Mouse (Mus musculus) testis, adult 2 months (tissue): ENCODE measurements around the gene Spty2d1. TPM values are rescaled to one million over a fixed set of nuclear protein-coding genes. Genes with fewer than 3 reads are reported as not detected.
A peak's percentile ranks its signal among the peaks of the same experiment; 100 is the strongest.

ENCODE experiments used
- H3K27ac ChIP-seq: fragments of 200-500 bp; 2 replicates; pipeline ENCODE4 v1.5.1; 2012; ENCODE audit warnings: low read depth, low read length; ENCODE audit not compliant: control insufficient read depth, insufficient read depth
- H3K27me3 ChIP-seq: fragments of 200-500 bp; 2 replicates; pipeline ENCODE4 v1.6.1; 2012; ENCODE audit warnings: mild to moderate bottlenecking, low read length, moderate library complexity; ENCODE audit not compliant: control insufficient read depth, insufficient read depth
- H3K36me3 ChIP-seq: fragments of 200-500 bp; 2 replicates; pipeline ENCODE4 v1.6.1; 2012; ENCODE audit warnings: mild to moderate bottlenecking, low read length; ENCODE audit not compliant: control insufficient read depth, insufficient read depth
- H3K4me1 ChIP-seq: fragments of 200-500 bp; 2 replicates; pipeline ENCODE4 v1.6.1; 2012; ENCODE audit warnings: low read length; ENCODE audit not compliant: control insufficient read depth, insufficient read depth
- H3K4me3 ChIP-seq: fragments of 200-500 bp; 2 replicates; pipeline ENCODE4 v1.5.1; 2012; ENCODE audit warnings: low read depth, mild to moderate bottlenecking, low read length, moderate library complexity, mixed read lengths; ENCODE audit not compliant: control insufficient read depth
- CTCF ChIP-seq: fragments of 200-500 bp; IDR thresholded peaks from 2 replicates; pipeline ENCODE4 v1.5.1; 2012; ENCODE audit warnings: low read depth, mild to moderate bottlenecking, inconsistent platforms, low read length, moderate library complexity; ENCODE audit not compliant: control insufficient read depth, insufficient read depth, insufficient replicate concordance
- POLR2A ChIP-seq: fragments of 200-500 bp; IDR thresholded peaks from 2 replicates; pipeline ENCODE4 v1.6.1; 2012; ENCODE audit warnings: low read depth, mild to moderate bottlenecking, inconsistent platforms, low read length, moderate library complexity; ENCODE audit not compliant: control insufficient read depth
- polyA plus RNA-seq: library from polyadenylated mRNA; depleted of rRNA; stranded (reverse); fragments of >200 nt; gene quantifications from 2 replicates; pipeline ENCODE4 v1.2.3, GENCODE M21; 2012

Spty2d1 gene
- polyA plus RNA-seq, 1 experiment: 3.4 TPM

GRCm38 (mm10) chr7:47007818-47008167 lies 418 bp downstream of the Spty2d1 start:
- no peak; the same call in 1 of the 2 replicates for TF ChIP-seq CTCF
- no peak for TF ChIP-seq POLR2A
- no peaks in the 10 kb centered on the region for H3K27me3 ChIP-seq
- no peaks in the 10 kb centered on the region for H3K36me3 ChIP-seq
- H3K4me3 ChIP-seq: peak overlapping the region; percentile 91
- no peaks in the 10 kb centered on the region; the same call in 1 of the 2 replicates for H3K4me1 ChIP-seq
- peak overlapping the region; percentile 94 for H3K27ac ChIP-seq

- H3K4me3 ChIP-seq: peak overlapping the region; percentile 91
- H3K36me3 ChIP-seq: no peaks in the 10 kb centered on the region
- H3K4me1 ChIP-seq: no peaks in the 10 kb centered on the region; the same call in 1 of the 2 replicates
- H3K27ac ChIP-seq: peak overlapping the region; percentile 94
- H3K27me3 ChIP-seq: no peaks in the 10 kb centered on the region
- no peak for TF ChIP-seq CTCF
- no peak for TF ChIP-seq POLR2A
These were observed 966 bp downstream of the Spty2d1 start for GRCm38 (mm10) chr7:47007109-47007780.

GRCm38 (mm10) chr7:47003411-47004115 lies 4.6 kb downstream of the Spty2d1 start:
- H3K36me3 ChIP-seq: no peaks in the 10 kb centered on the region; the same call in none of the 2 replicates
- TF ChIP-seq CTCF: no peak
- TF ChIP-seq POLR2A: no peak
- H3K27ac ChIP-seq: no peak overlapping the region
- no peaks in the 10 kb centered on the region for H3K27me3 ChIP-seq
- H3K4me3 ChIP-seq: no peak overlapping the region
- no peaks in the 10 kb centered on the region for H3K4me1 ChIP-seq

- Histone ChIP-seq H3K36me3 (peaks cover 5% of the 10 kb centered on the region), H3K27ac (no peak overlapping the region), H3K4me3 (no peak overlapping the region), H3K27me3 (no peaks in the 10 kb centered on the region), H3K4me1 (no peaks in the 10 kb centered on the region)
- no peak for TF ChIP-seq POLR2A
- no peak for TF ChIP-seq CTCF
These were observed 6.3 kb downstream of the Spty2d1 start for GRCm38 (mm10) chr7:47001900-47002275.

GRCm38 (mm10) chr7:47001125-47001899 lies 6.9 kb downstream of the Spty2d1 start:
- Histone ChIP-seq H3K4me1 (no peaks in the 10 kb centered on the region), H3K27me3 (no peaks in the 10 kb centered on the region), H3K4me3 (no peak overlapping the region), H3K36me3 (peaks cover 6% of the 10 kb centered on the region), H3K27ac (no peak overlapping the region)
- TF ChIP-seq POLR2A (no peak), CTCF (no peak)

- no peaks in the 10 kb centered on the region for H3K27me3 ChIP-seq
- no peaks in the 10 kb centered on the region for H3K4me1 ChIP-seq
- no peak overlapping the region for H3K4me3 ChIP-seq
- peaks cover 6% of the 10 kb centered on the region for H3K36me3 ChIP-seq
- TF ChIP-seq CTCF (no peak), POLR2A (no peak)
- no peak overlapping the region for H3K27ac ChIP-seq
These were observed 7.6 kb downstream of the Spty2d1 start for GRCm38 (mm10) chr7:47000644-47000983.

GRCm38 (mm10) chr7:46999983-47000643 lies 8.1 kb downstream of the Spty2d1 start:
- no peak overlapping the region for H3K27ac ChIP-seq
- no peaks in the 10 kb centered on the region for H3K27me3 ChIP-seq
- TF ChIP-seq CTCF (no peak), POLR2A (no peak)
- H3K4me3 ChIP-seq: no peak overlapping the region
- H3K4me1 ChIP-seq: no peaks in the 10 kb centered on the region
- peaks cover 6% of the 10 kb centered on the region for H3K36me3 ChIP-seq
